Mouse (Mus musculus) hindbrain, postnatal 0 days (tissue): ENCODE results near the gene Gm5142. TPM values are rescaled to one million over a fixed set of nuclear protein-coding genes. Genes with fewer than 3 reads are reported as not detected.

Experiments used
- ATAC-seq: fragments of 200-750 bp; cut with Nextera tagmentation; 2 replicates; pipeline ENCODE4 v1.8.0; 2017; ENCODE audit warnings: mild to moderate bottlenecking, moderate TSS enrichment, moderate library complexity
- DNase-seq: peaks from one replicate; pipeline ENCODE4 v3.0.0-alpha.2; 2015; ENCODE audit warnings: low spot score
- H3K27ac ChIP-seq: fragments of 300-500 bp; sonication (generic); 2 replicates; pipeline ENCODE4 v1.5.1; 2014; ENCODE audit warnings: mild to moderate bottlenecking
- H3K27me3 ChIP-seq: fragments of 300-500 bp; sonication (generic); 2 replicates; pipeline ENCODE4 v1.6.1; 2014; ENCODE audit warnings: low read length, mixed read lengths; ENCODE audit not compliant: insufficient read depth
- H3K36me3 ChIP-seq: fragments of 300-500 bp; sonication (generic); 2 replicates; pipeline ENCODE4 v1.6.1; 2014; ENCODE audit warnings: low read length, mixed read lengths; ENCODE audit not compliant: insufficient read depth
- H3K4me1 ChIP-seq: fragments of 300-500 bp; sonication (generic); 2 replicates; pipeline ENCODE4 v1.6.1; 2014; ENCODE audit warnings: antibody characterized with exemption, low read length, mixed read lengths; ENCODE audit not compliant: insufficient read depth
- H3K4me2 ChIP-seq: fragments of 300-500 bp; sonication (generic); 2 replicates; pipeline ENCODE4 v1.6.1; 2014; ENCODE audit warnings: low read depth, mild to moderate bottlenecking, low read length, moderate library complexity, mixed read lengths
- H3K4me3 ChIP-seq: fragments of 300-500 bp; sonication (generic); 2 replicates; pipeline ENCODE4 v1.5.1; 2014; ENCODE audit warnings: low read length
- H3K9ac ChIP-seq: fragments of 300-500 bp; sonication (generic); replicated peaks from 2 replicates; pipeline ENCODE4 v1.6.1; 2014; ENCODE audit warnings: mild to moderate bottlenecking, low read length, moderate library complexity, mixed read lengths
- H3K9me3 ChIP-seq: fragments of 300-500 bp; sonication (generic); 2 replicates; pipeline ENCODE4 v1.6.1; 2016; ENCODE audit warnings: low read length, mixed read lengths
- CTCF ChIP-seq: IDR thresholded peaks from 2 replicates; pipeline ENCODE4 v1.5.1; 2016; ENCODE audit warnings: antibody characterized with exemption, control low read depth, low read depth
- WGBS: fragments of 180-500 bp; shearing (Covaris S2); extraction: QIAGEN DNeasy Blood & Tissue Kit; methylation state at CpG from one replicate; pipeline ENCODE4 v1.1.7; 2014; 5-methylcytosine and 5-hydroxymethylcytosine counted together
- polyA plus RNA-seq: library from polyadenylated mRNA; unstranded; fragments of >200 nt; fragmentation: Nextera tagmentation; extraction: Ambion mirVana; gene quantifications from 2 replicates; pipeline ENCODE4 v1.2.1, GENCODE M21; 2015
- total RNA-seq: library from RNA; depleted of rRNA; stranded (reverse); fragments of >200 nt; gene quantifications from 2 replicates; pipeline ENCODE4 v1.2.3, GENCODE M21; 2014; rRNA removed

Gm5142 gene
- total and polyA plus RNA-seq, 2 experiments from 2014 or later, result not detected

GRCm38 (mm10) chr14:59155589-59155988 lies 23.0 kb downstream of the Gm5142 start:
- no peak for ATAC-seq
- Histone ChIP-seq H3K27me3 (no peaks in the 10 kb centered on the region), H3K4me3 (no peak overlapping the region), H3K27ac (no peak overlapping the region), H3K36me3 (no peaks in the 10 kb centered on the region), H3K4me1 (no peaks in the 10 kb centered on the region), H3K4me2 (no peak overlapping the region), H3K9ac (no peak overlapping the region), H3K9me3 (no peaks in the 10 kb centered on the region)
- DNase-seq, result peak; percentile 55
- TF ChIP-seq CTCF, result peak; percentile 66
- WGBS, result 82% methylated on average over 2 of the region's 2 CpGs

- Histone ChIP-seq H3K27me3 (no peaks in the 10 kb centered on the region), H3K27ac (no peak within 1 kb of the TSS), H3K9ac (no peak within 1 kb of the TSS), H3K36me3 (no peaks in the 10 kb centered on the region), H3K4me1 (no peaks in the 10 kb centered on the region), H3K9me3 (no peaks in the 10 kb centered on the region), H3K4me2 (no peak within 1 kb of the TSS), H3K4me3 (no peak within 1 kb of the TSS)
- TF ChIP-seq CTCF, result no peak
- no peak for DNase-seq
- 90% methylated on average over 4 of the region's 4 CpGs for WGBS
- ATAC-seq, result no peak
Observed at GRCm38 (mm10) chr14:59142793-59143192, 35.8 kb downstream of the Gm5142 start, which contains the start of gene 1700129C05Rik. TSS of gene 1700129C05Rik (minus strand) at chr14:59142893.

GRCm38 (mm10) chr14:59114281-59114680 lies 64.3 kb downstream of the Gm5142 start:
- H3K27ac ChIP-seq, result no peak overlapping the region
- TF ChIP-seq CTCF, result peak; percentile 49
- H3K36me3 ChIP-seq, result no peaks in the 10 kb centered on the region
- H3K4me3 ChIP-seq, result no peak overlapping the region
- no peak overlapping the region for H3K9ac ChIP-seq
- H3K9me3 ChIP-seq, result no peaks in the 10 kb centered on the region
- no peaks in the 10 kb centered on the region for H3K27me3 ChIP-seq
- H3K4me1 ChIP-seq, result no peaks in the 10 kb centered on the region
- H3K4me2 ChIP-seq, result no peak overlapping the region
- no peak for ATAC-seq
- peak; percentile 67 for DNase-seq
- WGBS, result 2% methylated on average over 2 of the region's 2 CpGs

Other genes with a start within 250 kb of the Gm5142 start
- not detected in 2 replicates for gene 1700129C05Rik, start 35.9 kb downstream of the Gm5142 start, total RNA-seq
- not detected in 2 replicates for gene 1700129C05Rik, start 35.9 kb downstream of the Gm5142 start, polyA plus RNA-seq
- 35.3 and 36.6 TPM in 2 replicates for gene Rcbtb1, start 22.5 kb upstream of the Gm5142 start, total RNA-seq
- gene Rcbtb1, start 22.5 kb upstream of the Gm5142 start, polyA plus RNA-seq, result 30.6 and 30.9 TPM in 2 replicates
- not detected in 2 replicates for gene Gm6904, start 81.5 kb upstream of the Gm5142 start, total RNA-seq
- not detected in 2 replicates for gene Gm6904, start 81.5 kb upstream of the Gm5142 start, polyA plus RNA-seq
- gene Phf11a, start 118.8 kb upstream of the Gm5142 start, total RNA-seq, result not detected in 2 replicates
- gene Phf11a, start 118.8 kb upstream of the Gm5142 start, polyA plus RNA-seq, result 0.14 TPM in 1 of 2 replicates, not detected in the other
- gene Phf11b, start 162.6 kb upstream of the Gm5142 start, total RNA-seq, result 0.72 TPM in 1 of 2 replicates, not detected in the other
- gene Phf11b, start 162.6 kb upstream of the Gm5142 start, polyA plus RNA-seq, result 0.47 and 0.59 TPM in 2 replicates
- 0.89 TPM in 1 of 2 replicates, not detected in the other for gene Phf11d, start 186.7 kb upstream of the Gm5142 start, total RNA-seq
- 0.25 and 0.61 TPM in 2 replicates for gene Phf11d, start 186.7 kb upstream of the Gm5142 start, polyA plus RNA-seq
- gene Phf11c, start 216.6 kb upstream of the Gm5142 start, total RNA-seq, result 0.05 and 0.32 TPM in 2 replicates
- gene Phf11c, start 216.6 kb upstream of the Gm5142 start, polyA plus RNA-seq, result 0.06 and 0.11 TPM in 2 replicates